Mouse (Mus musculus) layer of hippocampus, adult 9-11 months (tissue): ENCODE measurements around the gene Slc35f4.
"Not testable (repeated sequence)": the region's sequence is repeated elsewhere in the genome, so short reads cannot be mapped to it uniquely, and the experiment has no call there.

ENCODE experiments used
- DNase-seq: peaks from one replicate; pipeline ENCODE4 v3.0.0; 2022

Gene Slc35f4

DNA sequence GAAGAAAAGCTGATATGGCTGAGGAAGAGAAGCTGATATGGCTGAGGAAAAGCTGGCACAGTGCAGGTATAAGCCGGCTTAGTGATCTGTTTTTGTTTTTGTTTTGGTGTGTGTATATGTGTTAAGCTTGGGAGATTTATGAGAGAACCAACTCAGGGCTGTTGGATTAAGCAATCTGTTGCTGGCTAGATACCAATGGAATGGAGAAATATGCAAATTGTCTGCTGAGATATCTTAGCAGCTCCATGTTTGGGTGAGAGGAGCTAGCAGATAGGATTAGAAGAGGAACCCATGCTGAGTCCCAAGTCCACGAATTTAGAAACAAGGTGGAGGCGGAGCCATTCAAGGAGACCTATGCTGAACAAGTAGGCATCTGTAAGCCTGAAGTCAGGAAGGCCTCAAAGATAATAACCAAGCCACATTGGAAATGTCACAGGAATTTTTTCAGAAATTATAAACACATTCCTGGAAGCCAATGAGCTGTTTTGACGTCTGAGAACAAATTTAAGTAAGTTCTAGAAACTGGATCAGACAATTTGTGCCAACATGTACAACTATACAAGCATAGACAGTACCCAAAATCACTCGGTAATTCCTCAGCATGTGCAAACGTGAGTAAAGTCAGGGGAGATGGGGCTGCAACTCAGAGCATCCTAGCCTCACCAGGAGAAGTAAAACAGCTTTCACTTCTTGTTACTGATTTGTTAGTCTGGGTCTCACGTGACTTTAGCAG is 177.5 kb downstream of the Slc35f4 start:
- DNase-seq = no peak

DNA sequence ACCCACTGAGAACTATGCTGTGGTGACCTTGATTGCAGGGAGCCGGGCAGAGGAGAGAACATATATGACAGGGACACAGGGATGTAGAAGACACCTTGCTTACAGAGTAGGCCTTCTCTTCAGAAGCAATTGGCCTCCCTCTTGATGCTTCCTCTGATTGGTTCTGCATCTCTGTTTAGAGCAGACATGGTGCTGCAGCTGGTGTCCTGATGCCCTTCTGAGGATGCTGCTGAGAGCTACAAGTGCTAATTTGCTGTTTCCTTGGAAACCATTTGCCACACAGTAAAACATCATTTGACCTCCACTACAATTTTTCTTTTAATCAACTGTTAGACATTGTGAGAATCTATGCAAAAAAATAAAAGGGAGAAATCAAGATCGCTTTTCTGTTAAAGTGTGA is 180.0 kb downstream of the Slc35f4 start:
- no peak for DNase-seq

DNA sequence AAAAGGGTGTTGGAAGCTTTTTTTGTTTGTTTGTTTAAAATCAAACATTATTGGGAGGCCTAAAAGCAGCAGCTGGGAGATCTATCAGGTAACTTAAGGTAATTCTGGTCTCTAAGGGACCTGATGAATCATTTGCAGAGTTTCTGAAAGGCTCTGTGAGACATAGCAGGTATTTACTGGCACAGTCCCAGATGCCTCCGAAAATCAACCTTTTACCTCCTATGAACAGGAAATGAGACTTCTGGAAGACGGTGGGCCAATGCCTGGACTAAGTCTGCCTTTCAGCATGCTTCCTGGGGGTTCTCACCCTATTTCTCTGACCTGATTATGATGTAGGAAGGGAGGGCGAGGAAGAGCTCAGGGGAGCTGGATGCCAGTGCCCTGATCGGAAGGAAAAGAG is 188.8 kb downstream of the Slc35f4 start:
- DNase-seq = no peak

DNA sequence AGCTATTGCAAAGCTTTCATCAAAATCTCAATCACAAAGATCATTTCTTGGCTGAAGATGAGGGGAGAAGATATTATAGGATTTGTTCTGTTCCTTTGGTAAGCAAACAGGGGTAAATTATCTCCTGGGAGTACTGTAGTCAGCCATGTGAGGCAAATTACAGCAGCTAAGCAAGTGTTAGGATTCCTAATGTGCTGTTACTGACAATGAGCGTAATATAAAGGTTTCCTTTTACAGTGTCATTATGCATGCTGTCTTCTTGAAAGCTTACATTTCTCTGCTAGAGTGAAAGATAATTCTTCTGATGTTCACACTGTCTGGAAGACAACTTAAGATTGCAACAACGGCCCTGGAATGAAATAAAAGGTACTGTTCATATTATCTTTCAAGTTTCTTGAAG is 192.0 kb downstream of the Slc35f4 start:
- no peak for DNase-seq

DNA sequence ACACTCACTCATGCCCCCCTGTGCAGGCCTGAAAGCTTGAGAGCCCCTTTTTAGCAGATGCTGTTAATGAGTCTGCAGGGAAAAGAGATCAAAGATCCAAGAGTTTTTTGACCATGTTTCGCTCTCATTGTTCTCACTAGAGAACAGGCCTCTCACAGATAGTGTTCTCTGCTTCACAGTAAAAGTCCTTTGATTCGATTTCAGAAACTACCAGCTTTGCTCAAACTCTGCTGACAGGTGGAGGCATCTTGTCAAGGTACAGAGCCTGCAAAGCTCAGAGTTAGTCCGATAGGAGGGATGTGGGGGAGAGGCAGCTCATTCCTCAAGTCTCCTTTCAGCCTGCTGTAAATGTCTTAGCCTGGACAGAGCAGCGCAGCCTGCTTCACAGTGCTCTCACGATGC is 209.4 kb downstream of the Slc35f4 start:
- no peak for DNase-seq

DNA sequence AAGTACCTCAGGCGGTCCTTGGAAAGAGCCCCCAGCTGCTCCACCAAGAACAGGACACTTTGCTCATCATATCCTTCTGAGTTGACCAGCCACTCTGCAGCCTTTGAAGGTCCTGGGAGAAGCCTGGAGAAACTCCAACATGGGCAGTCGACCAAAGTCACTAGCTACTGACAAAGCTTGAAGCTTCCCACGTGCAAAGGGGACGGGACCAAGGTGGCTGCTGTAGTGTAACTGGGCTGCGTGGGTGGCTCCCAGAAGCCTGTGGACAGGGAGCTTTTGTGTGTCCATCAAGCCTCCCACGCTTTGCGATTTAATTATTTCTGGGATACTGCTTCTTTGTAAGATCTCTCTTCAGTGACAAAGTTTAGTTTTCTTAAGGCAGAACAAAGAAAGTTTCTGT is 211.9 kb downstream of the Slc35f4 start:
- DNase-seq = no peak

DNA sequence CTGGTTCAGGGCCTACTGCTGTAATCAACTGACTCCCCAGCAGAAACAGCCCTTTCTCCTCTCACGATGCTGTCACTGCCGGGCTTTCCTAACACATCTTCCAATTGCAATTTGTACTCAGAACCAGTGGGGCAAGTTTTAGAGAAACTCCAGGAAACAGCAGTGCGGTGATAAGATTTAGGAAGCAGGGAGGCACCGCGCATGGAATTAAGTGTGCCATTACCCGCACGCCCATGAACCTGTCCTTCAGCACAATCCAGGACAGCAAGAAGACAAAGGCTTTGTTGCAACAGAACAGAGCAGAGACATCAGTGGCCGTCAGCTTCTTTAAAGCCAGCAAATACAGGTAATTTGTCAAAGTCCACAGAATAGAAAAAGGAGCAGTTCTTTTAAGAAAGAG is 212.5 kb downstream of the Slc35f4 start:
- DNase-seq = no peak

DNA sequence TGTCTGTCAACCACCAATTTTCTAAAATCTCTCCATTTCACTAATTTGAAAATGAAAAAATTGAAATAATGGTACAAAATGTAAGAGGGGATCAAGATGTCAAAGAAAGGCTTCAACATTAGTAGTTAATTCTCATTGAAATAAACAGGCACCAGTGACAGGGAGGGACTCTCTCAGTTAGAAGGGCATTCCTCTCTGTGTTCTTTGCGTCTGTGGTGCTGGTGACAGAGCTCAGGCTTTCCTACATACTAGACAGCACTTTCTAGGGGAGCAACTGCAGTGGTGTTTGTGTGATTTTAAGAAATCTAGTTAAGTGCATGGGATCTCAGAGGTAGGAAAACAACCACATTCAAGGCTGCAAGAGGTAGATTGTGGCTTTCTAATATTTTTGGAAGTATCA is 214.3 kb downstream of the Slc35f4 start:
- DNase-seq = no peak

DNA sequence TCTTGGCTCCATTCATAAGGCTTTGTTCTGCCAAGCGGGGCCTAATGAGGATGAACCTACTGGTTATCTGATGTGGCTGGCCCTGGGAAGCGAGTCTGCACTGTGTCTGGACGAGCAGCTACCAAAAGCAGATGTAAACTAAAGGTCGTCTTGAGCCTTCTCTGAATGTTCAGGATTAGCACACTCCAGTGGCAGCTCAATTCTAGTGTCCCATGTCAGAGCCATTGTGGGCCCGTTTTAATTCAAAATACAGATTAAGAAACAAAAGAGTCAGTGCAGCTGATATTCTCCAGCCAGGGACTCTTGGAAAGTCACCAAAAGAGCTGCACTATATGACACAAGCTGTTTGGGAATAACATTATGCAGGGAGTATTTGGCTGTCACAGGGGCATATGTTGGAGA is 214.8 kb downstream of the Slc35f4 start:
- DNase-seq = no peak

DNA sequence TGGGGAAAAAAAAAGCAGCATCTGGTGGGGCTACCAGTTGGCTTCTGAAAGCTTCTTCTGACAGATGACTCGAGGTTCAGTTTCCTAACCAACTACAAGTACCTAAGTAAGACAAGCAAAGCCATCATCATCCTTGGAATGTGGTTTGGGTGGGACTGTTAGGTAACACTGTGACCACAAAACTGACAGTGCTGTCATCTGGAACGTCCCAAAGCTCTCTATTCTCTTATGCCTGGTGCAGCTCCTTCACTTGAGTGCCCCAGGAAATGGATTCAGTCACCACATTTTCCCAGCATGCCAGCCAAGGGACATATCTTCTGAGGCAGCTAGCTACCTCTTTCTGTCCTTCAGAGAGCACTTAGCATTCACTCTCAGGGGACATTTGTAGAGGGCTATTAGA is 216.2 kb downstream of the Slc35f4 start:
- DNase-seq = no peak

DNA sequence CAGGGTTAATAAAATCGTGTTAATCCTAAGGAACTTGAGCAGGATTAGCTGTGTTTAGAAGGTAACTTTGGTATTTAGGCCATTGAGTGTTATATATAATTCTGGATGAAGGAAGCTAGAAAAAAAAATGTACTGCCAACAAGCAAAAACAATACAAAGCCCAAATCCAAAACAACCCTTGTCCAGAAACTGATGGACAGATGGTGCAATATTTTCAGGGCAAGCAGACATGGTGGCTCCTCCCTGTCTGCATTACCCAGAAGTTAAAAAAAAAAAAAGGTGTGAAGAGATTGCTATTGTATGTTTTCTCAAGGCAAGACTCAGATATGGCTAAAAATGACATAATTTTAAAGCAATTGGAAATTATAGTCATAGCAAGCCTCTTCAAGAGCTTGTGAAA is 217.3 kb downstream of the Slc35f4 start:
- no peak for DNase-seq

DNA sequence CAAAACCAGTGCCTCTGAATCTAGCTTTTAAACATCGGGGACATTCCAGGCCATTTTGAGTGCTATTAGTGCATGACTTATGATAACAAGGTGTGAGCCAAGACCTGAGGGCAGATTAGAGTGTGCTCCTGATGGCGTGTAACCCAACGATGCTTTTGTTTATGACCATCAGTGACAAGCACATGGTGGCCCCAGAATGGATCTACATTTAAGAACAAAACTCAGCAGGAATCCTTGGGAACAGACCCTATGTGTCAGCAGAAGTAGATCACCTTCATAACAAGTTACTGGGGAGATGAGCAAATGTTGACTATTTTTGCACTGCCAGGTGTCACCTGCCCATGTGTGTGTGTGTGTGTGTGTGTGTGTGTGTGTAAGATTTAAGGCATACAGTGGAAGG is 218.0 kb downstream of the Slc35f4 start:
- no peak for DNase-seq

DNA sequence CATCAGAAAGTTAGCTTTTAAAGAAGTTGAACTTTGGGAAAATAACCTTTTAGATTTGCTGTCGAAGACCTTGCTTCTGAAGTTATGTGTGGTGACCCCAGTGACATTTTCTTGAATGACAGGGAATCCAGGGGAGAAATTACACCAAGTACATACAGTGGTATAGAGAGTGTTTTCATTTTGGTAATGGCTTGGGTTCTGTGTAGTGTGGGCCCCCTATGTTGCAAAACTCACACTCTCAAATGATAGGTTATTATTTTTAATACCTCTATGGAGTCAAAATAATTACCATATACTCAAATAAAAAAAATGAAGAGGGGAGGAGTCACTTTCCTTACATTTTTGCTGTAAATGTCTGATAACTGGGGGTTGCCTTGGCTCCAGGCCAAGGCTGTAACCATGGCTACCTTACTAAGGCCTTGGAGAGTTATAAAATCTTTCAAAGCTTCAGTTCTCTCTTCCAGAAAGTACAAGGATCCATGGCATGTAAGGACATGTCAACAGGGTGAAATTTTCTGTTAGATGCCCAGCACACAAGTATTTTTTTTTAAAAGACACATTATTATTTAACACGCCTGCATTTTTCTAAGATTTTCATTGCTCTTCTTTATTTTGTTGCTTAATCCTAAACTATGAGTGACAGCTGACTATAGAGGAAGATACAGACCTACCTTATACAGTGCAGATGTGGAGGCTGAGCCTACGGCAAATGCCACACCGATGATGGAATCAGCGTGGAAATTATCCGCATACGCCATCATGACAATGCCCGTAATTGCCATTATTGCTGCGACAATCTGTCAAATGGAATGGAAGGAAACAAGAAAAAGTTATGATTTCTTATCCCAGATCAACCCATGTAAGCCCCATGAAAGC is 220.1 kb downstream of the Slc35f4 start:
- DNase-seq = no peak

DNA sequence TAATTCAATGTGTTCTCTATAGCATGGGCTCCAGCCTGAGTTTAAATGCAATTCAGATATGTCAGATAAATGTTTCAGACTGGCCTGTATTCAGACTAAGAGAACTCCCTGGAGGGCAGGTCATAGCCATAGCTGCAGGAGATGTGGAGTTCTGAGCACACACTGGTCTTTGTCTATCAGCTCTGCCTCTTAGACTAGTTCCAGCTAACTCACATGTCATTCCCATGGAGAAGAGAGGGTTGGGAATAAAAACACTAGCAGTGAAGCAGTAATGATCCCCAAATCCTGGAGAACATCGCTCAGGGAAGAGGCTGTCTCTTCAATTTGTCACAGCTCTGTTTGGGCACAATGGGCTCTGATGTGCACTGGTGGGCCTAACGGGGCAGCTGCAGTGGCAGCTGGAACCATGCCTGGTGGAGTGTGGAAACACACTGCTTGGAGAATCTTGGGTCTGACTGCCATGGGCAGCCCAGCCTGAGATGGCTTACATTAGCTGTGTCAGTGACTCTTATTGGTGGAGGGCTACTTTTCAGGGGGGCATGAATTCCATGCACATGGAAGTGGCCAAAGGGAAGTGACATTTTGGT is 223.5 kb downstream of the Slc35f4 start:
- DNase-seq = no peak

DNA sequence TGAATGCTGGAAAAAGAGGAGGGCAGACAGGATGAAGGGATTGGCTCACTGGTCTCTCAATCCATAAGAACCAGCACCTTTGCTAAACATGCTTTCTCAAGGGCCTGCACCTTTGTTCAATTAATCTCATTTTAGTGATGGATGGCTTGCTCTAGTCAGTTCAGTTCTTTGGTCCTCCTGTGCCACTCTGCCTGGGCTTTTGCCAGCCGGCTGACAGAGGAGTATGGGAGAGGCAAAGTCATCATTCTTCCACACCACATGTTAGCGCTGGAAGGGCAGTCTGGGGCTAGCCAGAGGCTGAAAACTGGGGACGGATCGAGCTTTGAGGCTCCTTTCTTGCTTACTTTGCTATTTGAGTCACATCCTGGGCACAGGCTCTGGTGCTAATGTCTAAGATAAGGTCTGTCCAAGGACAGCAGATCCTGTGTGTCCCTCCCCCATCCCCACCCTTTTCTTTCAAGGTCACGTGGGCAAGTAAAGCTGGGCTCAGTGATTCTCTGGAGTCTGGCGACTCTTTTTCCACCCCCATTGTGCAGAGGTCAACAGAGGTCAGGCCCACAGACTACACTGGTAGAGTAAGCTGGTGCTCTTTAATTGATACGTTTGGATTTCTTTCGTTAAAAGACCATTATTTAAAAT is 224.7 kb downstream of the Slc35f4 start:
- DNase-seq = no peak

DNA sequence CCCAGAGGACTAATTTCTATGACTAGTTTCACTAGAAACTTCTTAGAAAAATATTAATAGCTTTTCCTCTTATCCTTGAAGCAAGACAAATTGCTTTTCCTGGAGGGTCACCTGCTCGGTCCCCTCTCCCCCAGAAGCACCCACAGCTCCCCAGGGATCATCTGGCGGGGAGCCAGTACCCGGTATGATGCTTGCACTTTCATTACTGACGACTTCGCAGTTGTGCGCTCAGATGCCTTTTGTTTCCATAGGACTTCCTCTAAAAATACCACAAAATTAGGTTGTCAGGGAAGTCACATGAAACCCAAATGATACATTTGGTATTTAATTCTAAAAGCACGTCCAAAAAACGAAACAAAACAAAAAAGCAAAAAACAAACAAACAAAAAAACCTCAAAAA is 225.5 kb downstream of the Slc35f4 start:
- no peak for DNase-seq

DNA sequence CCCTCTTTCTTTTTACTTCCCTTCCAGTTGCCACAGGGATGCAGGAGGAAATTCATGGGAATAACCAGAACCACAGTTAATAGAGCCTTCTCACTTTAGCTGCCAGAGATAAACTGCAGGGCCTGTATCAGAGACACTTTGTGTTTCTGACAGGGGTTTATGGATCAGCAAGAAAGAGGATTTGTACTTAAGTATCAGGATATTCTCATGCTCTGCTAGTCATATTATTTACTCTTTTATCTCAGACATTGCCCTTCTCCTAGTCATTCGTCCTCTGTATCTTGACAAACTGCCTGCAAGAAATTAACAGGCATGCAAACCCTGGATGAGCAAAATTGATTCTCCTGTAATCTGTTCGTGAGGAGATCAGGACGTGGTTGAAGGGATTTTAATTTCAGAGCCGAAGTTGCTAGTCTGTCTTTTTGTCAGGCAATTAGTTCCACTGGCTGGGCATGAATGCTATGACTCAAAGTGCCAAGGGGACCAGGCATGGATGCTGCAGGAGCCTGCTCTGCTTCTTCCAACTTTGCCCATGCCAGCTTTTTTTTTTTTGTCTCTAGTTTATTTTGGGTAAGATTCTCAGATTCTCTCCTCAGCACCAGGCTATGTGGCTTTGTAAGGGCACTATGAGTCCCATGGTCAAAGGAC is 231.9 kb downstream of the Slc35f4 start:
- DNase-seq = no peak

DNA sequence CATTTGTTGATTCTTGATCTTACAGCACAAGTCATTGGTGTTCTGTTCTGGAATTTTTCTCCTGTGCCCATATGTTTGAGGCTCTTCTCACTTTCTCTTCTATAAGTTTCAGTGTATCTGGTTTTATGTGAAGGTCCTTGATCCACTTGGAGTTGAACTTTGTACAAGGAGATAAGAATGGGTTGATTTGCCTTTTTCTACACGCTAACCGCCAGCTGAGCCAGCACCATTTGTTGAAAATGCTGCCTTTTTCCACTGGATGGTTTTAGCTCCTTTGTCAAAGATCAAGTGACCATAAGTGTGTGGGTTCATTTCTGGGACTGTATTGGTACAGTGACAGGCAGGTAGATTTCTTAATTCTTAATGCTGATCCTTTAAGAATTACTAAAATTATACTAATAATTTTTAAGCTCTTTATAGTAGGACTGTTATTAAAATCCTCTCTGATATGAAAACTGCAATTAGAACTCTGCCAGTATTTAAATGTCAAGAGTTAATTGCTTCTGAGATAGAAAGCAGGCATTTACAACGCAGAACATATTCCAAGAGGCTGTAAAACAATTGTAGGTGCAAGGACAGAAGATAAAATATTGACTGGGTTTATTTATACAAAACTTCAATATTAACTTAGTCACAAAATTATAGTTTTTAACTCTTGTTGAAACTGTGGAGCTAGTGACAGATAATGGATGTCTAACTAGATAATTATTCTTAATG is 235.7 kb downstream of the Slc35f4 start:
- DNase-seq = no peak

DNA sequence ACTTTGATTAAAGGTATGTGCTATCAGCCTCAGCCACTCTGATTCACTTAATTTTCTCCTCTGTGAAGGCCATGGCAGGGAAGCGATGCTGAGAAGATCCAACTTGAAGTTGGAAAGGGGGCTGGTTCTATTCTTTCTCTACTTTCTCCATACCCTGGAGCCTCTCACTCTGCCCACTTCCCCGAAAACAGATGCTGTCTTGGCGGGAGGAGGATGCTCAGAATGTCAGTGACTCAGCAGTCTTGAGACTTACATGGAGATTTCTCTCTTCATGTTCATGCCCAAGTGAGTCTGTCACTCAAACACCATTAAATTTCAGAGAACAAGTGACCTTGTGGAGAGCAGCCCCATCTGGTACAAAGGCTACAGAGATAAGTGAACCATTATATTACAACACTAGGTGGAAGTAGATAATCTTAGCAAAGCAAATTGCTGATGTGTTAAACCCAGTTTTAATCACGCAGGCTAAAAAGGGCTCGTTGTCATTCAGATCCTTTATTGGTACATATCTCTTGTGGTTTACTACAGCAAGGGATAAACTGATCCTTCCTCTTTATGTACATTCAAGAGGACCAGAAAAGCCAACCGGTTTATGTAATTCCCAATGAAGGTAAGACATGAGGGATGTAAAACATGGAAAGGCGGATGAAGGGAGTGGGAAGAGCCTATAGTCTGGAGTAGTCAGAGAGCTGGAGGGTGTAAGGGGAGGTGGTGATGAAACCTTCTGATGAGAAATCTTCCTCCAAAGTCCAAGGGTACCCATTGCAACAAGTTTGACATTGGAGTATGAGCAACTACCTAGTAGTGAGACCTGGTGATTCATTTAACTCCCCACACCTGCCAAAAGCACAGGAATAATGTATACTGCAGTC is 241.8 kb downstream of the Slc35f4 start:
- DNase-seq = no peak

DNA sequence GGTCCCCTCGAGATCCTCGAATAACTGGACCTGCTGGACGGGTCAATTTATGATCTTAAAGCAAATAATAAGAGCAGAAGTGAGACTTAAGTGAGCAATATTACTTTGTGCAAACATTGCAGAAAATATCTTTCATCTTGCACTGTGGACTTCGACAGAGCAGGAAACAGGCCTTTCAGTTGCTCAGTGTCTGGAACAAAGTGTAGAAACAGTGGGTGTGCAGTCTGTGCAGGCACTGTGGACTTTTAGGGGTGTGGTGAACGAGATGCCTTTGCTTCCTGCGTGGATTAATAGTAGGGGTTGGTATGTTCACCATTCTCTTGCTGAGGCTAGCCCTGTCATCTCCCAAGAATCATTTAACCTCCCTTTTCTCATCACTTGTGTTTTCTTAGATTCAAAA is 247.0 kb downstream of the Slc35f4 start:
- no peak for DNase-seq

DNA sequence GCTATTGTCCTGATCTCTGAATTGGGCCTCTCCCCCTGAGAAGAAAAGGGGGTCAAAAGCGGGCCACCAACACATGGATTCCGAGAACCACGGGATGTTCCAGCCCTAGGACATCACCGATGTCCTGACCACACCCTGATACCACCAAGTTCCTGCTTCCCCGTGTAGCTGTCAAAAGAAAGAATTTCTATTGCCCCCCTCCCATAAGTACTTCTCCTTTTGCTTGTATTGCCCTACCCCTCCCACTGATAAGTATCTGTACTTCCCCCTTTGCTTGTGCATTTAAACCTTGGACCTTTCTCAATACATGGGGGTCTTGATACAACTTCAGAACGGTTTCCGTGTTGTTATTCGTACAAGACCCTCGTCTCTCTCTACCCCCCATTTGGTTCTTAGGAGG is 247.4 kb downstream of the Slc35f4 start:
- DNase-seq = not testable (repeated sequence)
